Mouse (Mus musculus): ENCODE measurements at regions not wholly inside any gene's neighbourhood (a gene's known extent, or its start where the extent isn't known, plus 50 kb on each side); places are given as distances from the start of the nearest gene placed in this dataset.

GRCm38 (mm10) chr15:93189266-93189855 lies 85.6 kb downstream of the Gxylt1 start:
- DNase-seq (ENCODE audit: low read depth, low spot score): no peak
- no peak for ATAC-seq
- ChIA-PET CTCF (no interaction called here), POLR2A (no interaction called here)
- peaks cover 10% of the 10 kb centered on the region for H3K27me3 ChIP-seq
- in situ Hi-C loops (cut with MboI; ENCODE audit: low pct_unique_long_range_greater_than_20kb): no loop called here
- TF ChIP-seq CTCF (IDR thresholded peaks at IDR 0.05): no peak

- no peak for DNase-seq (ENCODE audit: low read depth, low spot score)
- ATAC-seq: no peak
- POLR2A ChIA-PET: no interaction called here
- no peaks in the 10 kb centered on the region for H3K27me3 ChIP-seq
- no peak for TF ChIP-seq CTCF (IDR thresholded peaks at IDR 0.05)
- CTCF ChIA-PET: no interaction called here
- in situ Hi-C loops (cut with MboI; ENCODE audit: low pct_unique_long_range_greater_than_20kb): no loop called here
Observed at GRCm38 (mm10) chr15:93176221-93176620, 98.8 kb downstream of the Gxylt1 start.

- no peak for TF ChIP-seq CTCF (IDR thresholded peaks at IDR 0.05)
- DNase-seq (ENCODE audit: low read depth, low spot score): no peak
- in situ Hi-C loops (cut with MboI; ENCODE audit: low pct_unique_long_range_greater_than_20kb): no loop called here
- no peak for ATAC-seq
- ChIA-PET POLR2A (interaction anchor here (0.7 kb wide), 1 partner anchor 78 kb away, joined by 3 read pairs; no protein-coding TSS in a partner anchor), CTCF (no interaction called here)
- H3K27me3 ChIP-seq: peaks cover 13% of the 10 kb centered on the region
Observed at GRCm38 (mm10) chr15:93168784-93169183, 106.2 kb downstream of the Gxylt1 start.

- CTCF ChIA-PET: no interaction called here
Observed at GRCm38 (mm10) chr15:93167451-93167850, 107.5 kb downstream of the Gxylt1 start.

GRCm38 (mm10) chr15:93161924-93162910 lies 112.8 kb downstream of the Gxylt1 start:
- DNase-seq (ENCODE audit: low read depth, low spot score) (no peak), ATAC-seq (no peak)
- H3K27me3 ChIP-seq: peaks cover 23% of the 10 kb centered on the region
- TF ChIP-seq CTCF (IDR thresholded peaks at IDR 0.05): no peak
- ChIA-PET CTCF (no interaction called here), POLR2A (interaction anchor here (0.7 kb wide), 1 partner anchor 91 kb away, joined by 3 read pairs; no protein-coding TSS in a partner anchor)
- in situ Hi-C loops (cut with MboI; ENCODE audit: low pct_unique_long_range_greater_than_20kb): no loop called here

More at GRCm38 (mm10) chr15:93167451-93167850, 107.5 kb downstream of the Gxylt1 start:
- TF ChIP-seq CTCF (IDR thresholded peaks at IDR 0.05): no peak
- in situ Hi-C loops (cut with MboI; ENCODE audit: low pct_unique_long_range_greater_than_20kb): no loop called here
- no peak for ATAC-seq
- POLR2A ChIA-PET: no interaction called here
- no peak for DNase-seq (ENCODE audit: low read depth, low spot score)
- peaks cover 13% of the 10 kb centered on the region for H3K27me3 ChIP-seq

- in situ Hi-C loops (cut with MboI; ENCODE audit: low pct_unique_long_range_greater_than_20kb): no loop called here
- no peak for ATAC-seq
Observed at GRCm38 (mm10) chr15:93161329-93161728, 113.7 kb downstream of the Gxylt1 start.

GRCm38 (mm10) chr15:93155756-93156155 lies 119.2 kb downstream of the Gxylt1 start:
- in situ Hi-C loops (cut with MboI; ENCODE audit: low pct_unique_long_range_greater_than_20kb): no loop called here
- DNase-seq (ENCODE audit: low read depth, low spot score) (no peak), ATAC-seq (no peak)
- POLR2A ChIA-PET: no interaction called here
- TF ChIP-seq CTCF (IDR thresholded peaks at IDR 0.05): no peak
- CTCF ChIA-PET: no interaction called here
- H3K27me3 ChIP-seq: peaks cover 2% of the 10 kb centered on the region

More at GRCm38 (mm10) chr15:93161329-93161728, 113.7 kb downstream of the Gxylt1 start:
- peaks cover 23% of the 10 kb centered on the region for H3K27me3 ChIP-seq
- ChIA-PET CTCF (no interaction called here), POLR2A (no interaction called here)
- no peak for TF ChIP-seq CTCF (IDR thresholded peaks at IDR 0.05)
- no peak for DNase-seq (ENCODE audit: low read depth, low spot score)

- in situ Hi-C loops (cut with MboI; ENCODE audit: low pct_unique_long_range_greater_than_20kb): no loop called here
- ChIA-PET CTCF (interaction anchor here (1.2 kb wide), 1 partner anchor 10 kb away, joined by 3 read pairs; no protein-coding TSS in a partner anchor), POLR2A (no interaction called here)
- DNase-seq (ENCODE audit: low read depth, low spot score): no peak
- no peaks in the 10 kb centered on the region for H3K27me3 ChIP-seq
- TF ChIP-seq CTCF (IDR thresholded peaks at IDR 0.05): peak; percentile 6
- ATAC-seq: no peak
Observed at GRCm38 (mm10) chr15:93154022-93154421, 121.0 kb downstream of the Gxylt1 start.

GRCm38 (mm10) chr15:93144899-93145298 lies 130.1 kb downstream of the Gxylt1 start:
- ChIA-PET POLR2A (no interaction called here), CTCF (no interaction called here)
- peaks cover 9% of the 10 kb centered on the region for H3K27me3 ChIP-seq
- no peak for ATAC-seq
- no peak for TF ChIP-seq CTCF (IDR thresholded peaks at IDR 0.05)
- no peak for DNase-seq (ENCODE audit: low read depth, low spot score)
- in situ Hi-C loops (cut with MboI; ENCODE audit: low pct_unique_long_range_greater_than_20kb): no loop called here

GRCm38 (mm10) chr15:93144264-93144663 lies 130.7 kb downstream of the Gxylt1 start:
- ChIA-PET CTCF (interaction anchor here (1.1 kb wide), 1 partner anchor 10 kb away, joined by 3 read pairs; no protein-coding TSS in a partner anchor), POLR2A (no interaction called here)
- H3K27me3 ChIP-seq: peaks cover 9% of the 10 kb centered on the region
- no peak for ATAC-seq
- no peak for DNase-seq (ENCODE audit: low read depth, low spot score)
- in situ Hi-C loops (cut with MboI; ENCODE audit: low pct_unique_long_range_greater_than_20kb): no loop called here
- TF ChIP-seq CTCF (IDR thresholded peaks at IDR 0.05): no peak

- CTCF ChIA-PET: no interaction called here
- POLR2A ChIA-PET: no interaction called here
- H3K27me3 ChIP-seq: peaks cover 19% of the 10 kb centered on the region
- no peak for TF ChIP-seq CTCF (IDR thresholded peaks at IDR 0.05)
- DNase-seq (ENCODE audit: low read depth, low spot score): no peak
- ATAC-seq: no peak
- in situ Hi-C loops (cut with MboI; ENCODE audit: low pct_unique_long_range_greater_than_20kb): no loop called here
Observed at GRCm38 (mm10) chr15:93133379-93133778, 141.6 kb downstream of the Gxylt1 start.
